Mouse (Mus musculus): ENCODE results near the gene Mical2. TPM values are rescaled to one million over a fixed set of nuclear protein-coding genes. Genes with fewer than 3 reads are reported as not detected.

Gene Mical2
- total and polyA plus RNA-seq, 3 experiments: not detected

DNA sequence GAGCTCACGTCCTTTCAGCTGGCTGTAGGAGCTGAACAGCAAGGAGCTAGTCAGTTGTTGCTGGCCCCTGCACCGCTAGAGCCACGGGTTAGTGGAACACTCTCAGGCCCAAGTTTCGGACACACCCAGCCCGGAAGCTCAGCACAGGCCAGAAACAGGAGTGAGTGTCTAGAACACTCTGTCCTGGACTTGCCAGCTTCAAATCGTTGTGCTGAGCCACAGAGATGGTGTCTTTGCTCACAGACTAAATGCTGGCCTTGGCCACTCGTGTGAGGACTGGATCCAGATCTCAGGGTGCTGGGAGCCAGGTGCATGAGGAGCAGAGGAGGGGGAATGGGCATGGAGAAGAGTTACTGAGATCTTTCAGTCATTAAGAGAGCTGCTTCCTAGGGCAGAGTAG is 6.1 kb downstream of the Mical2 start (continued):
- TF ChIP-seq MYC (IDR thresholded peaks at IDR 0.05; ENCODE audit: low read depth, low read length) (no peak), USF1 (IDR thresholded peaks at IDR 0.05; ENCODE audit: low read depth, low read length) (no peak), MAZ (IDR thresholded peaks at IDR 0.05; ENCODE audit: low read depth, low read length) (no peak)

DNA sequence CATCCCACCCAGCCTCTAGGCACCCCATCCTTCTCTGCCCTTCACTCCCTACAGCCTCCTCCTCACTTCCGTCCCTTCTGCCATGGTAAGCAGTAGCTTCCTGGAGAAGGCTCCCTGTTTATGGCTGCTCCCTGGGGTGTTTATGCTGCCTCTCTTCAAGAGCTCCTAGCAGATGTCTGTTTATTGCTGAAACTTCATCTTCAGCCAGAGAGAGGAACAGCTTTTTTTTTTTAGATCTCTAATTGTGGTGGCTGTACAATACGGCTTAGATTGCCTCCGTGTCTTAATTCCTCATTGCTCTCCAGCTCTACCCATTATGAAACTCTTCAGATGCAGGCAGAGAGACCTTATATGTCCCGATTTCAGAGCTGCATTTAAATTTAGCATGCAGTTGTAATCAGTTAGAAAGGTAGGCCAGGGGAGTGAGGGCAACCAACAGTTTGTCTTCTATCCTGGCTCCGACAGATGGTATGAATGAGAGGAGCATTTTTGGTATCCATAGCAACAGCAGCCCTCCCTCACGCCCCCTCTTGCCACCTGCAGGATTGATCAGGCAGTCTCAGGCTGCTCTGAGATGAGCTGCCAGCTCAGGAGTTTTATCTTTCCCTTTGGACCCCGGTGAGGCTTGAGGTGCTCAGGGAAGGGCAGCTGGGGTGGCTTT is 7.8 kb downstream of the Mical2 start:
- TF ChIP-seq NELFE (IDR thresholded peaks at IDR 0.05; ENCODE audit: low read depth, low read length) (no peak), ETS1 (IDR thresholded peaks at IDR 0.05; ENCODE audit: low read depth, low read length) (no peak), MEF2A (IDR thresholded peaks at IDR 0.05; ENCODE audit: extremely low read depth, insufficient replicate concordance, low read depth, low read length, poor library complexity, severe bottlenecking) (no peak), TAL1 (IDR thresholded peaks at IDR 0.05; ENCODE audit: low read length) (no peak), MAFK (IDR thresholded peaks at IDR 0.05; ENCODE audit: borderline replicate concordance, low read depth, low read length) (no peak), POLR2AphosphoS5 (IDR thresholded peaks at IDR 0.05; ENCODE audit: borderline replicate concordance, low read depth, low read length) (no peak), JUND (IDR thresholded peaks at IDR 0.05; ENCODE audit: low read depth, low read length) (no peak), RCOR1 (IDR thresholded peaks at IDR 0.05; ENCODE audit: low read depth, low read length) (no peak), USF1 (IDR thresholded peaks at IDR 0.05; ENCODE audit: low read depth, low read length) (no peak), TCF12 (IDR thresholded peaks at IDR 0.05; ENCODE audit: low read depth, low read length) (no peak), MAZ (IDR thresholded peaks at IDR 0.05; ENCODE audit: low read depth, low read length) (no peak), ELF1 (IDR thresholded peaks at IDR 0.05; ENCODE audit: low read depth, low read length) (no peak), ZKSCAN1 (IDR thresholded peaks at IDR 0.05; ENCODE audit: low read depth, low read length) (no peak), USF2 (IDR thresholded peaks at IDR 0.05; ENCODE audit: borderline replicate concordance in 1 of 2, insufficient read depth in 1 of 2, low read depth in 1 of 2, low read length in 2 of 2) (no peak), GABPA (IDR thresholded peaks at IDR 0.05; ENCODE audit: low read depth, low read length) (no peak), CTCF (IDR thresholded peaks at IDR 0.05 in 2 of 3, conservative IDR thresholded peaks at IDR 0.05 in 1 of 3; ENCODE audit: control insufficient read depth in 1 of 3, insufficient read depth in 1 of 3, low read depth in 2 of 3, low read length in 3 of 3, poor library complexity in 1 of 3, severe bottlenecking in 1 of 3) (no peak), EP300 (IDR thresholded peaks at IDR 0.05; ENCODE audit: low read depth in 1 of 2, low read length in 2 of 2) (no peak)
- Histone ChIP-seq H3K27ac (ENCODE audit: control insufficient read depth, low read depth, low read length) (no peak overlapping the region), H3K36me3 (ENCODE audit: control insufficient read depth in 1 of 2, insufficient read depth in 2 of 2, low read length in 2 of 2) (no peaks in the 10 kb centered on the region), H3K4me3 (ENCODE audit: control insufficient read depth in 1 of 2, insufficient read depth in 1 of 2, low read depth in 2 of 2, low read length in 2 of 2) (no peak overlapping the region), H3K9ac (ENCODE audit: control insufficient read depth, low read depth, low read length, poor library complexity, severe bottlenecking) (no peak overlapping the region), H3K4me1 (ENCODE audit: control insufficient read depth in 1 of 2, insufficient read depth in 2 of 2, low read length in 2 of 2) (no peaks in the 10 kb centered on the region), H3K9me3 (replicated peaks; ENCODE audit: insufficient read depth, low read length) (no peaks in the 10 kb centered on the region), H3K79me2 (ENCODE audit: control insufficient read depth, insufficient read depth, low read length, poor library complexity) (no peaks in the 10 kb centered on the region), H3K27me3 (ENCODE audit: control insufficient read depth in 1 of 2, insufficient read depth in 2 of 2, low read length in 2 of 2) (no peaks in the 10 kb centered on the region)
- no peak for DNase-seq (ENCODE audit: low read depth, low spot score)
